Mouse (Mus musculus) embryonic facial prominence, embryonic 10.5 days (tissue): ENCODE data around the gene Cxcr6. TPM values are rescaled to one million over a fixed set of nuclear protein-coding genes. Genes with fewer than 3 reads are reported as not detected.

Source experiments
- DNase-seq: peaks from one replicate; pipeline ENCODE4 v3.0.0-alpha.2; 2017; ENCODE audit warnings: low spot score
- H3K27ac ChIP-seq: fragments of 300-500 bp; sonication (generic); replicated peaks from 2 replicates; pipeline ENCODE4 v1.5.1; 2016; ENCODE audit warnings: mild to moderate bottlenecking
- H3K27me3 ChIP-seq: fragments of 300-500 bp; sonication (generic); replicated peaks from 2 replicates; pipeline ENCODE4 v1.6.1; 2016; ENCODE audit warnings: low read depth, mild to moderate bottlenecking; ENCODE audit not compliant: poor library complexity, severe bottlenecking
- H3K36me3 ChIP-seq: fragments of 300-500 bp; sonication (generic); replicated peaks from 2 replicates; pipeline ENCODE4 v1.6.1; 2016; ENCODE audit warnings: mild to moderate bottlenecking, moderate library complexity
- H3K4me1 ChIP-seq: fragments of 300-500 bp; sonication (generic); 2 replicates; pipeline ENCODE4 v1.6.1; 2016
- H3K4me3 ChIP-seq: fragments of 300-500 bp; sonication (generic); 2 replicates; pipeline ENCODE4 v1.5.1; 2016; ENCODE audit warnings: mild to moderate bottlenecking, moderate library complexity
- H3K9me3 ChIP-seq: fragments of 300-500 bp; sonication (generic); 2 replicates; pipeline ENCODE4 v1.6.1; 2016; ENCODE audit warnings: mild to moderate bottlenecking
- WGBS: fragments of 180-500 bp; shearing (Covaris S2); methylation state at CpG from one replicate; pipeline ENCODE4 v1.1.7; 2016; 5-methylcytosine and 5-hydroxymethylcytosine counted together
- polyA plus RNA-seq: library from polyadenylated mRNA; unstranded; fragments of >200 nt; fragmentation: Nextera tagmentation; extraction: Ambion mirVana; gene quantifications from 2 replicates; pipeline ENCODE4 v1.2.1, GENCODE M21; 2016

Gene Cxcr6
- polyA plus RNA-seq, 1 experiment from 2014 or later = 0.17 TPM

DNA sequence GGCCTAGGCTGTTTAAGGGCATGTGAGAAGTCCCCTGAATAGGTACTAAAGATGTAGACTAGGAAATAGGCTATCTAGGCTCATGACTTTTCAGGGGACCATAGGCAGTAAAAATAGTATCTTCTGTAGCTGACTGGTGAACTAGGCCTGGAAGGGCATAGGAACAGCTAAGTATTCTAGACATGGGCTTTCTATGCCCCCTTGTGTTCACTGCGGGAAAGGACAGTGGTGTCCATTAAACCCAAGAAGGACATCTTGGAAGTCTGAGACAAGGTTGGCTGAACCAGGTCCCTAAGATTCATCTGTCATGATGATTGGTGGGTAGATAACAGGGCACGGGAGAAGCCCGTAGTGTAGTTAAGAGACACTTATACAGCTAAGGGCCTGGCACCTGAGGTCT, 10.1 kb upstream of the Cxcr6 start:
- H3K27ac ChIP-seq = no peak overlapping the region

DNA sequence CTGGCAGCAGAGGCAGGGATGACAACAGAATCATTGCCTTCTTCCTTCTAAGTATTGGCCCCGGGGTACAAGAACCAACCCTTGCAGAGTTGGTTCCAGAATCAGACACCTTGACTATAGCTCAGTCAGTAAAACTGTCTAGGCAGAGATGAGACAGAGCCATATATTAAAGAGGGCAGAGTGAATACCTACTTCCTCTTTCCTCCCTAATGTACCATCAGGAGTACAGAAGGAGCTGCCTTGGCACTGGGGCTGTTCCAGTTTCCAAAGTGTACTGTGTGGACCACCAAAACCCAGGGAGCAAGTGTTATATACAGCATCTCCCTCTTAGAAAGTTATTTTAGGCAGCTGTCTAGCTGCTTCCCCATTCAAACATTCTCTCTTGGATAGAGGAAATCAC, 4.7 kb upstream of the Cxcr6 start:
- no peaks in the 10 kb centered on the region for H3K4me1 ChIP-seq
- H3K36me3 ChIP-seq = peaks cover 28% of the 10 kb centered on the region
- WGBS = 96% methylated on average over 1 of the region's 1 CpGs
- no peak for DNase-seq
- no peaks in the 10 kb centered on the region for H3K27me3 ChIP-seq
- no peak overlapping the region for H3K4me3 ChIP-seq
- no peak overlapping the region for H3K27ac ChIP-seq
- H3K9me3 ChIP-seq = no peaks in the 10 kb centered on the region

More for the DNA sequence above, 10.1 kb upstream of the Cxcr6 start:
- Histone ChIP-seq H3K4me3 (no peak overlapping the region), H3K36me3 (peaks cover 72% of the 10 kb centered on the region), H3K4me1 (no peaks in the 10 kb centered on the region), H3K27me3 (no peaks in the 10 kb centered on the region), H3K9me3 (no peaks in the 10 kb centered on the region)
- WGBS = 78% methylated on average over 3 of the region's 3 CpGs
- DNase-seq = peak; percentile 44

DNA sequence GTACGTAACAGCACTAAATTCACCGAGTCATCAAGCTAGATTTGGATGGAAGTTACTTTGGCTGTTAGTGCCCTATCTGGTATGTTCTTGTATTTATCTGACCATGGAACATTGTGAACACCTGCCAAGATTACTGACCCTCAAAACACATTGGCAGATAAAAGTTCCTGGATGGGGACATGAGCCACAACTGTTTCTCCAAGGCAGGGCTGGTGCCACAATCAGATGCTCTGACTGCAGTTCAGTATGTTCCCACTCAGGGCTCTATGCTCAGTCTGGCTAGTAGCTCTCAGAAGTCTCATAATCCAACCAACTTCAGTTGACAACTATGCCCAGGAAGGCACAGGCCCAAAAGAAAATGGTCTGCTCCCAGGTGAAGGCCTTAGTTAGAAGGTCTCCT, 3.9 kb upstream of the Cxcr6 start:
- Histone ChIP-seq H3K4me3 (no peak overlapping the region), H3K4me1 (no peaks in the 10 kb centered on the region), H3K36me3 (peaks cover 20% of the 10 kb centered on the region), H3K27ac (no peak overlapping the region), H3K27me3 (no peaks in the 10 kb centered on the region), H3K9me3 (no peaks in the 10 kb centered on the region)
- no peak for DNase-seq
- 95% methylated on average over 2 of the region's 2 CpGs for WGBS

DNA sequence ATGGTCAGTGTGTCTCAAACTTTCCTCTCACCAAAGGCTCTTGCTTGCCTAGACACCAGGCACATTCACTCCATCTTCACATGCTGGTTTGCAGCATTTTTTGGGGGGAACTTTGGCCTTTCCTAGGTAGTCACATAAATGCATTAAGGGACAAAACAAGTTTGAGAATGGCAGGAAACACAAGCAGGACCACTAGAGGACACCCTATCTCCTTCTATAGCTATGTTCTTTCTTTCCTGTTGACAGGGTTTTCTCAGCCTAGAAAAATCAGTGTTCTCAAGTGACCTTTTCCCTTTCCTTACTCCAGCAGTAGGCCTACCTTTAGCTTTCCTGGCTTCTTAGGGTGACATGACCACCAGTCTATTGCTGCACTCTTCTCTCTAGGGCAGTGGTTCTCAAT, 3.4 kb upstream of the Cxcr6 start:
- no peak overlapping the region for H3K27ac ChIP-seq
- H3K36me3 ChIP-seq = peaks cover 19% of the 10 kb centered on the region
- no peaks in the 10 kb centered on the region for H3K4me1 ChIP-seq
- no peak overlapping the region for H3K4me3 ChIP-seq
- H3K27me3 ChIP-seq = no peaks in the 10 kb centered on the region
- DNase-seq = no peak
- no peaks in the 10 kb centered on the region for H3K9me3 ChIP-seq

DNA sequence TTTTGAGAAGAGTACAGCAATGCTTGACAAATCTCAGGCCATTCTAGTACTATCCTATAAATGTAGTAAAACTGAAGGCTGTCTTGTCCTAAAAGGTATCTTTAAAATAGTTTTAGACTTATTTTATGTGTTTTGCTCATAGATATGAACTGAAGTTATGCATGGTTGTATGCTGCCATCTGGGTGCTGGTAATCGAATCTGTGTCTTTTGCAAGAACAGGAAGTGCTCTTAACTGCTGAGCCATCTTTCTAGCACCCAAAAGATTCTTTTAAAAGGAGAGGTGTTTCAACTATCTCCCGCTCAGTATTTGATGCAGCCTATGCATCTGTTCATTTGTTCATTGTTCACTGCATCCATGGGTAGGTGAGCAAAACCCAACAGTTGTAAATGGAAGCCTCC, 1.0 kb upstream of the Cxcr6 start:
- WGBS = 94% methylated on average over 2 of the region's 2 CpGs
- H3K36me3 ChIP-seq = peaks cover 26% of the 10 kb centered on the region
- H3K9me3 ChIP-seq = no peaks in the 10 kb centered on the region
- H3K4me3 ChIP-seq = no peak overlapping the region
- H3K4me1 ChIP-seq = no peaks in the 10 kb centered on the region
- no peak for DNase-seq
- no peaks in the 10 kb centered on the region for H3K27me3 ChIP-seq
- H3K27ac ChIP-seq = no peak overlapping the region

DNA sequence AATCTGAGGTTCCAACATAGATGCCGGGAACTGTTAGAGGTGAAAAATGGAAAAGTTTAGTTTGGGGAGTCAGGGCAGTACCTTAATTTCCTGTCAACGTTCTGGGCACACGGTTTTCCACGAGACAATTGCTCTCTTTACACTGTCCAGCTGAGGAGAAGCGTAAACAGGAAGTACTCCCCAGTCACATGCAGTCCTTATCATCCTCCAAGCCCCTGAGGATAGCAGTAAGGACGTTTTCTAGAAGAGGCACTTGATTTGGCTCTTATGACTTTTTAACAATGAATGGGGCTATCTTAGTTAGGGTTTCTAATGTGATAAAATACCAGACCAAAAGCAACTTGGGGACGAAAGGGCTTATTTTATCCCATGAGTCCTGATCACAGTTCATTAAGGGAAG, 2.3 kb downstream of the Cxcr6 start:
- no peak overlapping the region for H3K4me3 ChIP-seq
- no peaks in the 10 kb centered on the region for H3K9me3 ChIP-seq
- no peak overlapping the region for H3K27ac ChIP-seq
- H3K27me3 ChIP-seq = no peaks in the 10 kb centered on the region
- H3K4me1 ChIP-seq = no peaks in the 10 kb centered on the region
- H3K36me3 ChIP-seq = peaks cover 34% of the 10 kb centered on the region
- no peak for DNase-seq
- WGBS = 57% methylated on average over 7 of the region's 7 CpGs

DNA sequence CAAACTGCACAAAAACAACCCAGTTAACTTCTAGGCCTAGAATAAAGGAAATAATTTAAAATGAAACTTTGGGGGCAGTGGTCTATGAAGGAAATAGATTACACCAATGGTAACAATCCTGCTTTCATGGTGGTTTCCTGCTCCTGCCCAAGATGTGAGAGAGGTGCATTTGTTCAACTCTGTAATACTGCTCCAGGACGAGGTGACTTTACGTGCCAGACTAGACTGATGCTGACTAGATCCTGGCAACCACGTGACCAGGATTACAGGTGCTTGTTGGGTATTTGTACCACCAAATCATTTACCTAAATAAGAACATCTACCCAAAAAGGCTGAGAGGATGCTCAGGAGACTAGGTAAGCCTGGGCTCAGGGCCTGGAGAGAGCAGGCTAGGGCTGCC, 5.6 kb downstream of the Cxcr6 start:
- Histone ChIP-seq H3K4me3 (no peak overlapping the region), H3K36me3 (peaks cover 62% of the 10 kb centered on the region), H3K9me3 (no peaks in the 10 kb centered on the region), H3K4me1 (no peaks in the 10 kb centered on the region), H3K27ac (no peak overlapping the region), H3K27me3 (no peaks in the 10 kb centered on the region)
- DNase-seq = no peak
- 86% methylated on average over 3 of the region's 3 CpGs for WGBS

DNA sequence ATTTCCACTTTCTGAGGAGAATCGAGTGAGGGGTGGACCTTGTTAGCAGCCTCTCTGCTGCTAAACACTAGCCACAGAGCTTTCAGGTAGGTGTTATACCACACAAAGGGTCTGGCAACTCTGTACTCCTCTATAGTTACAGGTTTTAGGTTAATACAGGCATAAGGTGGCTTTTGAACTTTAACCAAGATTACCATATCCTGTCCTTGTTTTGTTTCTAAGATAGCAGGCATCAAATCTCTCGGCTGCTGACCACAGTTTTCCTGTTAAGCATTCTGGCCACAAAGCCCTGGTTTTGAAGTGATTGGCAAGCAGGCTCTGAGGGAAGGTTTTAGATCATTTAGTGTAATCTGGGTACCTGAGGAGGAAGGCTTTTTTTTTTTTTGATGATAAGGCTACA, 8.1 kb downstream of the Cxcr6 start:
- WGBS = 85% methylated on average over 2 of the region's 2 CpGs
- DNase-seq = no peak
- peaks cover 75% of the 10 kb centered on the region for H3K36me3 ChIP-seq
- H3K4me1 ChIP-seq = no peaks in the 10 kb centered on the region
- H3K27me3 ChIP-seq = no peaks in the 10 kb centered on the region
- no peaks in the 10 kb centered on the region for H3K9me3 ChIP-seq
- no peak overlapping the region for H3K27ac ChIP-seq
- H3K4me3 ChIP-seq = no peak overlapping the region

DNA sequence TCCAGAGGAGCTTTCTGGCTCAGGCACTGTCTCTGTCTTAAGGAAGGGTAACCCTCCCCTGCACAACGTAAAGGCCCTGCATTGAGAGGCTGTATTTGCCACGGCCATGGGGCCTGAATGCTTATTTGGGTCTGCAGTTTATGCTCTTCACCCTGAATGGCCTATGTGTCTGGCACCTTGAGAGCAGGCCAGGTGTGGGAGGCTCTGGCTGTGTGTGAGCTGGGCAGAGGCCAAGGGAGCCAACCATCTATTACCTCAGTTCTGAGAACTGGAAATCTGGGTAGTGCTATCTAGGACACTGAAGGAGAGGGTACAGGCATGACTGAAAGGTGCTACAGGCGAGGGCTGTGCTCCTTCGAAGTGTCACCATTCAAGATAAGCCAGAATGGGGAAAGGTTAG, 8.5 kb downstream of the Cxcr6 start:
- no peaks in the 10 kb centered on the region for H3K4me1 ChIP-seq
- H3K36me3 ChIP-seq = peaks cover 73% of the 10 kb centered on the region
- no peak for DNase-seq
- H3K27me3 ChIP-seq = no peaks in the 10 kb centered on the region
- no peaks in the 10 kb centered on the region for H3K9me3 ChIP-seq
- 87% methylated on average over 4 of the region's 4 CpGs for WGBS
- H3K27ac ChIP-seq = no peak overlapping the region
- H3K4me3 ChIP-seq = no peak overlapping the region

DNA sequence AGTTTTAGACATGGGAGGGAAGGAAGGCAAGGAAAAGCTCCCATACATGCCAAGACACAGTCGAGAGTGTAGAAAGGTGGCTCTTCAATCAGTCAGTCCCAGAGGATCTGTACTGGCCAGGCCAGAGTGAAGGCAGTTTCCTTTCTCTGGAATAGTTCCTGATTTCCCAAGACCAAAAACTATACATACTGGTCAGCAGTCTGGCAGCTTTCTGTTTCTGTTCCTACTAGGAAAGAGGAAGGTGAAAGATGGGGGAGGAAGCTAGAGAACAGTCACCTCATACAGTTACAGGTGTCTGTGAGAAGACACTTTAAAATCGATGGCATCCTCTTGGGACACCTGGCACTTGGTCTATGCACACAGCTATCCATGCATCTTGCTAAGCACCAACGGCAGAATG, 9.2 kb downstream of the Cxcr6 start:
- 89% methylated on average over 3 of the region's 3 CpGs for WGBS
- Histone ChIP-seq H3K36me3 (peaks cover 70% of the 10 kb centered on the region), H3K4me3 (no peak overlapping the region)

DNA sequence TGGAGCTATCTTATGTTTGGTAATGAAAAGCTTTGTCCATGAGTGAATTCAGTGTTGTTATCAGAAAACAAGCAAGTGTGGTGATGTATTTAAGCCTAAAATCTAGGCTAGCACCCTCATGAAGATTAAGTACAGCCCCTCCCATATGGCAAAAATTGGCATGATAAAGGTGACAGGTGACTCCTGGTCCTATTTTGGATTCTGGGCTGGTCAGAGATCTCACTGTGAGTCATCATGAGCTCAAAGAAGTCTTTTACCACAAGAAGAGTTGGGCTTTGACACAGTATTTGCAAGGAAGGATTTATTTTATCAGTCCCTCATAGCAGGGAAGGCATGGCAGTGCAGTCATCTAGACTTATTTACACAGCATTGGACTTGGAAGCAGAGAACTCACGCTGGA, 9.7 kb downstream of the Cxcr6 start:
- DNase-seq = no peak
- H3K27ac ChIP-seq = no peak overlapping the region
- 78% methylated on average over 1 of the region's 1 CpGs for WGBS
- no peaks in the 10 kb centered on the region for H3K9me3 ChIP-seq
- no peak overlapping the region for H3K4me3 ChIP-seq
- peaks cover 70% of the 10 kb centered on the region for H3K36me3 ChIP-seq
- no peaks in the 10 kb centered on the region for H3K4me1 ChIP-seq
- H3K27me3 ChIP-seq = no peaks in the 10 kb centered on the region

More for the DNA sequence above, 9.2 kb downstream of the Cxcr6 start:
- H3K4me1 ChIP-seq = no peaks in the 10 kb centered on the region
- H3K27me3 ChIP-seq = no peaks in the 10 kb centered on the region
- H3K9me3 ChIP-seq = no peaks in the 10 kb centered on the region
- H3K27ac ChIP-seq = no peak overlapping the region
- DNase-seq = no peak

DNA sequence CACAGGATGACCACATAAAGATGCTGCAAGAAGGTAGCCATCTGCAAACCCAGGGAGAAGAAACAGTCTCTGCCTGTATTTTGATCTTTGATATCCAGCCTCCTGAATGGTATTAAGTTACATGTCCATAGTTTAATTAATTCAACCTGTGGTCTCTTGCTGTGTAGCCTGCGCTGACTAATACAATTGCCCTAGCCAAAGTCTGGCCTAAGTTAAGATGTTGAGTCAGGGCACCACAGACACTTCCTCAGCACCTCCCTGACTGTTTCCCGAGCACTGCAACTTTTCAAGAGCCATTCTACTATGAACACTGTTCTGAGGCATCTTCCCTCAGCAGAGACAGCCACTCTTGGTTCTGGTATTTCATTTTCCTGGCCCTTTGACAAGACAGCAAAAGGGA, 12.3 kb downstream of the Cxcr6 start:
- no peaks in the 10 kb centered on the region for H3K9me3 ChIP-seq
- DNase-seq = no peak
- H3K4me3 ChIP-seq = no peak overlapping the region
- H3K4me1 ChIP-seq = no peaks in the 10 kb centered on the region
- 59% methylated on average over 2 of the region's 2 CpGs for WGBS
- no peak overlapping the region for H3K27ac ChIP-seq
- no peaks in the 10 kb centered on the region for H3K27me3 ChIP-seq
- peaks cover 80% of the 10 kb centered on the region for H3K36me3 ChIP-seq

DNA sequence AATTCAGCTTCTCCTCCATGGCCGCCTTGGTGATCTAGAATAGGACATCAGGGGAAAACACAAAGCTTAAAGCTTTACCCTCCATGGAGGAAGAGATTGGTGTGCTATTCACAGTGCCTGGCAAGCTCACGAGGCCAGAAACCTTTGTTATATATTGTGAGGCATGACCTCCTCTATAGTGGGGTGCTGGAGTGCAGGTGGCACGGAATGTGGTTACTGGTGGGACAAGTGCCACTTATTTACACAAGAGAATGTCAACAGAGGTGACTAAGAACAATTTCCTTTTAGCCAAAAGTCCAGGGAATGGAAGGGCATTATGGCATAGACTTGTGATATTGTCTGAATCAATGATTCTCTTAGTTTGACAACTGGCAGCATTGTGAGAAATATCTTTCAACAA, 20.4 kb downstream of the Cxcr6 start:
- H3K27me3 ChIP-seq = no peaks in the 10 kb centered on the region
- H3K27ac ChIP-seq = no peak overlapping the region
- 91% methylated on average over 3 of the region's 3 CpGs for WGBS
- H3K4me1 ChIP-seq = no peaks in the 10 kb centered on the region
- no peak for DNase-seq
- no peaks in the 10 kb centered on the region for H3K9me3 ChIP-seq
- H3K4me3 ChIP-seq = no peak overlapping the region
- peaks cover 91% of the 10 kb centered on the region for H3K36me3 ChIP-seq

DNA sequence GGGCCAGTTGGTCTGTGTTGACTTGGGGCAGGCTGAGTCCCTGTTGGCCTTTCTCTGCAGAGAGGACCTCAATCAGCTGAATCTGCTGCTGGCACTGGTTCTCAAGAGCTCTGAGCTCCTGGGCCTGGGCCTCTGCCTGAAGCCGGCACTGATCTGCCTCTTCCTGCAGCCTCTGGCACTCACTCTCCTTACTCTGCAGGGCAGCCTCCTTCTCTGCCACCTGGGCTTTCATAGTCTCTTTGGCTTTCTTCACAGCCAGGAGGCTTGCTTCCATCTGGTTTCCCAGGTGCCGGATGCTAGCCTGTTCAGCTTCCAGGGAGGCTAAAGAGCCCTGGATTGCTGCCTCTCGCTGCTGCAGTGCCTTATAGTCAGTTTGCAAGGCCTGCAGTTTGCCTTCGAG, 22.6 kb downstream of the Cxcr6 start:
- no peak overlapping the region for H3K4me3 ChIP-seq
- no peaks in the 10 kb centered on the region for H3K27me3 ChIP-seq
- H3K36me3 ChIP-seq = peaks cover 77% of the 10 kb centered on the region
- no peaks in the 10 kb centered on the region for H3K4me1 ChIP-seq
- no peak overlapping the region for H3K27ac ChIP-seq
- no peak for DNase-seq
- H3K9me3 ChIP-seq = no peaks in the 10 kb centered on the region
- WGBS = 92% methylated on average over 4 of the region's 4 CpGs
